Mouse (Mus musculus): ENCODE data around the gene Chid1.

- TF ChIP-seq CTCF (IDR thresholded peaks at IDR 0.05; ENCODE audit: low read depth, low read length) = no peak
- TF ChIP-seq TAL1 (conservative IDR thresholded peaks at IDR 0.05; ENCODE audit: low read depth, low read length) = no peak
Observed at GRCm38 (mm10) chr7:141451928-141452327, 87.7 kb downstream of the Chid1 start.

All from G1E (cell line).